Mouse (Mus musculus) kidney, adult 9 months (tissue): ENCODE measurements at regions not wholly inside any gene's neighbourhood (a gene's known extent, or its start where the extent isn't known, plus 50 kb on each side); places are given as distances from the start of the nearest gene placed in this dataset.

ENCODE experiments used
- DNase-seq: peaks from one replicate; pipeline ENCODE4 v3.0.0; 2022

- DNase-seq, result no peak
These were observed 68.8 kb upstream of the Il15 start for GRCm38 (mm10) chr8:82471825-82472224.

GRCm38 (mm10) chr8:82469824-82470223 lies 66.8 kb upstream of the Il15 start:
- no peak for DNase-seq

- DNase-seq, result peak; percentile 51
These were observed 59.8 kb upstream of the Il15 start for GRCm38 (mm10) chr8:82462841-82463240.

- no peak for DNase-seq
These were observed 56.0 kb upstream of the Il15 start for GRCm38 (mm10) chr8:82459007-82459406.

GRCm38 (mm10) chr8:82454056-82454455 lies 51.0 kb upstream of the Il15 start:
- DNase-seq, result peak; percentile 83
